Mouse (Mus musculus) midbrain, embryonic 12.5 days (tissue): ENCODE results near the gene Tmem246. TPM values are rescaled to one million over a fixed set of nuclear protein-coding genes. Genes with fewer than 3 reads are reported as not detected.

Experiments
- ATAC-seq: fragments of 200-750 bp; cut with Nextera tagmentation; 2 replicates; pipeline ENCODE4 v1.8.0; 2017; ENCODE audit warnings: low read depth, moderate TSS enrichment, moderate library complexity; ENCODE audit not compliant: low FRiP score
- H3K27ac ChIP-seq: fragments of 300-500 bp; sonication (generic); replicated peaks from 2 replicates; pipeline ENCODE4 v1.5.1; 2016; ENCODE audit warnings: mild to moderate bottlenecking
- H3K27me3 ChIP-seq: fragments of 300-500 bp; sonication (generic); 2 replicates; pipeline ENCODE4 v1.6.1; 2016; ENCODE audit warnings: mild to moderate bottlenecking
- H3K36me3 ChIP-seq: fragments of 300-500 bp; sonication (generic); 2 replicates; pipeline ENCODE4 v1.6.1; 2016
- H3K4me1 ChIP-seq: fragments of 300-500 bp; sonication (generic); 2 replicates; pipeline ENCODE4 v1.6.1; 2016
- H3K4me2 ChIP-seq: fragments of 300-500 bp; sonication (generic); replicated peaks from 2 replicates; pipeline ENCODE4 v1.6.1; 2016; ENCODE audit warnings: mild to moderate bottlenecking, moderate library complexity
- H3K4me3 ChIP-seq: fragments of 300-500 bp; sonication (generic); 2 replicates; pipeline ENCODE4 v1.5.1; 2016; ENCODE audit warnings: mild to moderate bottlenecking
- H3K9ac ChIP-seq: fragments of 300-500 bp; sonication (generic); replicated peaks from 2 replicates; pipeline ENCODE4 v1.6.1; 2016; ENCODE audit warnings: mild to moderate bottlenecking, moderate library complexity
- H3K9me3 ChIP-seq: fragments of 300-500 bp; sonication (generic); 2 replicates; pipeline ENCODE4 v1.6.1; 2016; ENCODE audit warnings: mild to moderate bottlenecking
- WGBS: fragments of 180-500 bp; shearing (Covaris S2); methylation state at CpG from one replicate; pipeline ENCODE4 v1.1.7; 2016; 5-methylcytosine and 5-hydroxymethylcytosine counted together
- polyA plus RNA-seq: library from polyadenylated mRNA; unstranded; fragments of >200 nt; fragmentation: Nextera tagmentation; extraction: Ambion mirVana; gene quantifications from 2 replicates; pipeline ENCODE4 v1.2.1, GENCODE M21; 2016

The Tmem246 gene
- polyA plus RNA-seq, 1 experiment from 2014 or later: 27.0 TPM

- no peak overlapping the region for H3K27ac ChIP-seq
- no peaks in the 10 kb centered on the region for H3K4me1 ChIP-seq
- no peaks in the 10 kb centered on the region for H3K27me3 ChIP-seq
- no peak overlapping the region for H3K4me2 ChIP-seq
- H3K36me3 ChIP-seq: no peaks in the 10 kb centered on the region
- H3K9ac ChIP-seq: no peak overlapping the region
- H3K4me3 ChIP-seq: no peak overlapping the region
- no peaks in the 10 kb centered on the region for H3K9me3 ChIP-seq
- ATAC-seq: no peak
- 78% methylated on average over 1 of the region's 1 CpGs for WGBS
These were observed 7.8 kb upstream of the Tmem246 start for GRCm38 (mm10) chr4:49605459-49605858.

- 87% methylated on average over 5 of the region's 5 CpGs for WGBS
These were observed 6.9 kb upstream of the Tmem246 start for GRCm38 (mm10) chr4:49604616-49605015.

GRCm38 (mm10) chr4:49604016-49604546 lies 6.4 kb upstream of the Tmem246 start:
- no peak overlapping the region for H3K4me2 ChIP-seq
- H3K36me3 ChIP-seq: no peaks in the 10 kb centered on the region
- WGBS: 61% methylated on average over 1 of the region's 1 CpGs
- H3K4me1 ChIP-seq: no peaks in the 10 kb centered on the region
- H3K27me3 ChIP-seq: no peaks in the 10 kb centered on the region
- no peak for ATAC-seq
- no peak overlapping the region for H3K27ac ChIP-seq
- no peak overlapping the region for H3K4me3 ChIP-seq
- no peaks in the 10 kb centered on the region for H3K9me3 ChIP-seq
- H3K9ac ChIP-seq: no peak overlapping the region

More at GRCm38 (mm10) chr4:49604616-49605015, 6.9 kb upstream of the Tmem246 start:
- Histone ChIP-seq H3K4me3 (no peak overlapping the region), H3K27me3 (no peaks in the 10 kb centered on the region), H3K4me2 (no peak overlapping the region), H3K4me1 (no peaks in the 10 kb centered on the region), H3K9ac (no peak overlapping the region), H3K9me3 (no peaks in the 10 kb centered on the region), H3K36me3 (no peaks in the 10 kb centered on the region), H3K27ac (no peak overlapping the region)
- ATAC-seq: no peak

- Histone ChIP-seq H3K36me3 (no peaks in the 10 kb centered on the region), H3K4me2 (no peak overlapping the region), H3K27me3 (no peaks in the 10 kb centered on the region), H3K9ac (no peak overlapping the region), H3K27ac (no peak overlapping the region), H3K9me3 (no peaks in the 10 kb centered on the region), H3K4me1 (peaks cover under 1% of the 10 kb centered on the region; the same call in 1 of the 2 replicates), H3K4me3 (no peak overlapping the region)
- ATAC-seq: no peak
- 81% methylated on average over 2 of the region's 2 CpGs for WGBS
These were observed 5.5 kb upstream of the Tmem246 start for GRCm38 (mm10) chr4:49603161-49603560.

- H3K27ac ChIP-seq: peak overlapping the region; percentile 86
- no peaks in the 10 kb centered on the region for H3K27me3 ChIP-seq
- H3K36me3 ChIP-seq: no peaks in the 10 kb centered on the region
- peak overlapping the region; percentile 75 for H3K4me3 ChIP-seq
- no peaks in the 10 kb centered on the region for H3K9me3 ChIP-seq
- peak overlapping the region; percentile 80 for H3K9ac ChIP-seq
- peaks cover 7% of the 10 kb centered on the region; the same call in 1 of the 2 replicates for H3K4me1 ChIP-seq
- under 1% methylated on average over 20 of the region's 20 CpGs for WGBS
- peak overlapping the region; percentile 84 for H3K4me2 ChIP-seq
- peak; percentile 46; the same call in 1 of the 2 replicates for ATAC-seq
These were observed 862 bp downstream of the Tmem246 start for GRCm38 (mm10) chr4:49596846-49597182.

- Histone ChIP-seq H3K27ac (no peak overlapping the region), H3K4me2 (no peak overlapping the region), H3K9me3 (no peaks in the 10 kb centered on the region), H3K27me3 (no peaks in the 10 kb centered on the region), H3K4me1 (no peaks in the 10 kb centered on the region), H3K9ac (no peak overlapping the region), H3K4me3 (no peak overlapping the region), H3K36me3 (peaks cover 18% of the 10 kb centered on the region)
- 79% methylated on average over 2 of the region's 2 CpGs for WGBS
- ATAC-seq: no peak
These were observed 7.5 kb downstream of the Tmem246 start for GRCm38 (mm10) chr4:49590152-49590551.

- H3K9me3 ChIP-seq: no peaks in the 10 kb centered on the region
- no peak overlapping the region for H3K4me2 ChIP-seq
- H3K9ac ChIP-seq: no peak overlapping the region
- no peaks in the 10 kb centered on the region for H3K4me1 ChIP-seq
- H3K27ac ChIP-seq: no peak overlapping the region
- 94% methylated on average over 10 of the region's 10 CpGs for WGBS
- no peak for ATAC-seq
- H3K36me3 ChIP-seq: peaks cover 21% of the 10 kb centered on the region
- no peak overlapping the region for H3K4me3 ChIP-seq
- H3K27me3 ChIP-seq: no peaks in the 10 kb centered on the region
These were observed 10.9 kb downstream of the Tmem246 start for GRCm38 (mm10) chr4:49586811-49587210.

- Histone ChIP-seq H3K9ac (no peak overlapping the region), H3K36me3 (peaks cover 21% of the 10 kb centered on the region), H3K4me2 (no peak overlapping the region), H3K4me3 (no peak overlapping the region), H3K4me1 (no peaks in the 10 kb centered on the region), H3K9me3 (no peaks in the 10 kb centered on the region), H3K27ac (no peak overlapping the region), H3K27me3 (no peaks in the 10 kb centered on the region)
- ATAC-seq: no peak
- 90% methylated on average over 7 of the region's 7 CpGs for WGBS
These were observed 12.1 kb downstream of the Tmem246 start for GRCm38 (mm10) chr4:49585524-49586101.

GRCm38 (mm10) chr4:49583965-49584831 lies 13.5 kb downstream of the Tmem246 start:
- H3K9ac ChIP-seq: no peak overlapping the region
- no peak overlapping the region for H3K4me2 ChIP-seq
- no peaks in the 10 kb centered on the region for H3K9me3 ChIP-seq
- no peaks in the 10 kb centered on the region for H3K27me3 ChIP-seq
- WGBS: 67% methylated on average over 14 of the region's 14 CpGs
- no peak overlapping the region for H3K4me3 ChIP-seq
- no peak overlapping the region for H3K27ac ChIP-seq
- H3K4me1 ChIP-seq: no peaks in the 10 kb centered on the region
- H3K36me3 ChIP-seq: peaks cover 21% of the 10 kb centered on the region
- no peak for ATAC-seq

- no peak overlapping the region for H3K27ac ChIP-seq
- H3K4me2 ChIP-seq: no peak overlapping the region
- H3K9ac ChIP-seq: no peak overlapping the region
- no peak overlapping the region for H3K4me3 ChIP-seq
- no peak for ATAC-seq
- H3K27me3 ChIP-seq: no peaks in the 10 kb centered on the region
- H3K4me1 ChIP-seq: no peaks in the 10 kb centered on the region
- H3K36me3 ChIP-seq: peaks cover 14% of the 10 kb centered on the region
- WGBS: 81% methylated on average over 4 of the region's 4 CpGs
- H3K9me3 ChIP-seq: no peaks in the 10 kb centered on the region
These were observed 16.4 kb downstream of the Tmem246 start for GRCm38 (mm10) chr4:49581256-49581655.

GRCm38 (mm10) chr4:49572194-49572593 lies 25.5 kb downstream of the Tmem246 start:
- H3K4me1 ChIP-seq: no peaks in the 10 kb centered on the region
- 90% methylated on average over 4 of the region's 4 CpGs for WGBS
- H3K36me3 ChIP-seq: no peaks in the 10 kb centered on the region
- no peaks in the 10 kb centered on the region for H3K9me3 ChIP-seq
- no peak overlapping the region for H3K4me3 ChIP-seq
- no peak overlapping the region for H3K9ac ChIP-seq
- ATAC-seq: no peak
- H3K27me3 ChIP-seq: no peaks in the 10 kb centered on the region
- no peak overlapping the region for H3K4me2 ChIP-seq
- no peak overlapping the region for H3K27ac ChIP-seq

GRCm38 (mm10) chr4:49567613-49568012 lies 30.1 kb downstream of the Tmem246 start:
- no peaks in the 10 kb centered on the region for H3K9me3 ChIP-seq
- H3K4me3 ChIP-seq: no peak overlapping the region
- WGBS: 20% methylated on average over 3 of the region's 3 CpGs
- no peak overlapping the region for H3K9ac ChIP-seq
- no peaks in the 10 kb centered on the region for H3K36me3 ChIP-seq
- H3K27ac ChIP-seq: no peak overlapping the region
- H3K4me2 ChIP-seq: no peak overlapping the region
- H3K27me3 ChIP-seq: no peaks in the 10 kb centered on the region
- peak; percentile 77 for ATAC-seq
- no peaks in the 10 kb centered on the region for H3K4me1 ChIP-seq
